Mouse (Mus musculus) kidney, embryonic 16.5 days (tissue): ENCODE results near the gene Evl. TPM values are rescaled to one million over a fixed set of nuclear protein-coding genes. Genes with fewer than 3 reads are reported as not detected.
A peak's percentile ranks its signal among the peaks of the same experiment; 100 is the strongest.

ENCODE experiments used
- ATAC-seq: fragments of 200-750 bp; cut with Nextera tagmentation; 2 replicates; pipeline ENCODE4 v1.8.0; 2017; ENCODE audit warnings: moderate TSS enrichment; ENCODE audit not compliant: low FRiP score, low TSS enrichment
- H3K27ac ChIP-seq: fragments of 300-500 bp; sonication (generic); 2 replicates; pipeline ENCODE4 v1.5.1; 2014; ENCODE audit warnings: low read length
- H3K27me3 ChIP-seq: fragments of 300-500 bp; sonication (generic); 2 replicates; pipeline ENCODE4 v1.6.1; 2014; ENCODE audit warnings: low read length, control low read depth, mixed read lengths; ENCODE audit not compliant: insufficient read depth
- H3K36me3 ChIP-seq: fragments of 300-500 bp; sonication (generic); 2 replicates; pipeline ENCODE4 v1.6.1; 2014; ENCODE audit warnings: low read length, control low read depth, mixed read lengths; ENCODE audit not compliant: insufficient read depth
- H3K4me1 ChIP-seq: fragments of 300-500 bp; sonication (generic); 2 replicates; pipeline ENCODE4 v1.6.1; 2014; ENCODE audit warnings: low read length, control low read depth, mixed read lengths; ENCODE audit not compliant: insufficient read depth
- H3K4me2 ChIP-seq: fragments of 300-500 bp; sonication (generic); replicated peaks from 2 replicates; pipeline ENCODE4 v1.6.1; 2014; ENCODE audit warnings: low read depth, low read length
- H3K4me3 ChIP-seq: fragments of 300-500 bp; sonication (generic); 2 replicates; pipeline ENCODE4 v1.5.1; 2014; ENCODE audit warnings: mild to moderate bottlenecking, low read length
- H3K9ac ChIP-seq: fragments of 300-500 bp; sonication (generic); replicated peaks from 2 replicates; pipeline ENCODE4 v1.6.1; 2014; ENCODE audit warnings: low read length
- H3K9me3 ChIP-seq: fragments of 300-500 bp; sonication (generic); 2 replicates; pipeline ENCODE4 v1.6.1; 2016; ENCODE audit warnings: low read length, control low read depth
- WGBS: fragments of 180-500 bp; shearing (Covaris S2); extraction: QIAGEN DNeasy Blood & Tissue Kit; methylation state at CpG from one replicate; pipeline ENCODE4 v1.1.7; 2014; 5-methylcytosine and 5-hydroxymethylcytosine counted together
- polyA plus RNA-seq: library from polyadenylated mRNA; unstranded; fragments of >200 nt; fragmentation: Nextera tagmentation; extraction: Ambion mirVana; gene quantifications from 2 replicates; pipeline ENCODE4 v1.2.1, GENCODE M21; 2015

Evl gene
- polyA plus RNA-seq, 1 experiment from 2014 or later, result 40.6 TPM

DNA sequence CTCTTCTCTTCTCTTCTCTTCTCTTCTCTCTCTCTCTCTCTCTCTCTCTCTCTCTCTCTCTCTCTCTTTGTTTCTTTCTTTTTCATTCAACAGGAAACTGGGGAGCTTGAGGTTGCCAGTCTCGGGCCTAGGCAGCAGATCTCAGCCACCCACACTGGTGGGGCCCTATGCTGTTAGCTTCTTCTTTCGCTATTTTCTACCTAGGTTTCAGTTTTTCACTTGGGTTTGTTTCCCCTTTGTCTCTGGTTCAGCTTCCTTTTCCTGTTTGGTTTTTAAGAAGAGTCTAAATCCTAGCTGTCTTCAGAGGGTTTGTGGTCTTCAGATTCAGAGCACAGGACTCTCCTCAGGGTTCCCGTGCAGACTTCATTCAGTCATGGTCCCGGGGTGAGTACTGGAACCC, 81.0 kb downstream of the Evl start:
- WGBS, result 83% methylated on average over 4 of the region's 4 CpGs
- ATAC-seq, result no peak
- Histone ChIP-seq H3K9me3 (no peaks in the 10 kb centered on the region), H3K4me1 (no peaks in the 10 kb centered on the region), H3K9ac (no peak overlapping the region), H3K27me3 (no peaks in the 10 kb centered on the region), H3K4me2 (no peak overlapping the region), H3K36me3 (no peaks in the 10 kb centered on the region), H3K4me3 (no peak overlapping the region), H3K27ac (no peak overlapping the region)

DNA sequence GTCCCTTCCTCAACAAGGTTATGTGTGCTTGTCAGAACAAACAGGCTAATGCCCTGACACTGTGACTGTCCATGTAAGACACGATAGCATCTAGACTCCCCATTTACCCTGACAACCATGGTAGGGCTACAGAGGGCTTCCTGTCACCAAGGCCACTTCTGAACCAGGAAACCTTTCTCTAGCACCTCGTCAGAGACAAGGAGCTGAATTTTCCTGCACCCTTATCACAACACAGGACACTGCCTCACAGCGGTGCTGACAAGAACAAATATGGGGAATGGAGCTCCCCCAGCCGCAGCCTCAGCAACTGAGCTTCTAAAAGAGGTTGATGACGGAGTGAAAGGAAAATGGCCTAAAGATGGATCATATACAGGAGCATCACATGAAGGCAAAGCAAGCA, 82.9 kb downstream of the Evl start:
- H3K4me3 ChIP-seq, result no peak overlapping the region
- no peaks in the 10 kb centered on the region for H3K36me3 ChIP-seq
- H3K4me1 ChIP-seq, result peaks cover 6% of the 10 kb centered on the region
- H3K4me2 ChIP-seq, result no peak overlapping the region
- no peaks in the 10 kb centered on the region for H3K27me3 ChIP-seq
- H3K27ac ChIP-seq, result no peak overlapping the region
- H3K9me3 ChIP-seq, result no peaks in the 10 kb centered on the region
- ATAC-seq, result no peak
- WGBS, result 79% methylated on average over 5 of the region's 5 CpGs
- H3K9ac ChIP-seq, result no peak overlapping the region

DNA sequence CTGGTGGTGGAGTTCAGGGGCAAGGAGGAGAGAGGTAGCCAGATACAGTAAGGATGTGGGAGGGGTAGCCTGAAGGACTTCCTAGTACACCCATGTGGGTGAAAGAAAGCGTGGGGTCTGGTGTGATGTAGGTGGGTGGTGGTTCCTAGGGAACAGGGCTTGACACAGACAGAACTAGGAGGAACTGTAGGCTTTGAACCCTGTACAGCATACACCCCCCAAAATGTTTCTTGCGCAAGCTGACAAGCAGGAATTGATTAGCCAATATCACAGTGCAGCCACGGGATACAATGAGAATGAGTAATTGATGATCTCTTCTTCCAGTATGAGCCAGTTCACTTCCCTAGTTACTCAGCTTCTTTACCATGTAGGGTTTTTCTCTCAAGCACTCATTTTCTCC, 84.6 kb downstream of the Evl start:
- no peak overlapping the region for H3K4me2 ChIP-seq
- ATAC-seq, result no peak
- H3K4me1 ChIP-seq, result peaks cover 6% of the 10 kb centered on the region
- H3K9ac ChIP-seq, result no peak overlapping the region
- H3K36me3 ChIP-seq, result no peaks in the 10 kb centered on the region
- no peaks in the 10 kb centered on the region for H3K27me3 ChIP-seq
- H3K4me3 ChIP-seq, result no peak overlapping the region
- no peaks in the 10 kb centered on the region for H3K9me3 ChIP-seq
- 89% methylated on average over 3 of the region's 3 CpGs for WGBS
- H3K27ac ChIP-seq, result no peak overlapping the region

DNA sequence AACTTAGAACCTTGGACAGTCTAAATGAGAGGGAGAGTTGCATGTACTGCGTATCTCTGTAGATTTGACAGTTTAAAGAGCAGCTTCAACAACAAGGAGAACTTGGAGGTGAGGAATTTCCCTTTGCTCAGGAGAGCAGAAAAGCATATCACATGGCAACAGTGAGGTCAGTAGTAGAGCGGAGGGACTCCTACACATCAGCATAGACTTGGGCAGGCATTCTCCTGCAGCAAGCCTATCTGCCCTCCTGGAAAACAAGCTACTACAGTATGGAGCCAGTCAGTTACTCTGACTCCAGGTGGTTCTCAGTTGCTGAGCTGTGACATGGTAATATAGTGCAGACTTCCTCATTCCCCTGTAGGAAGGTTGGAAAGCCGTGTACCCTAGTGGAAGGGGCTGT, 87.5 kb downstream of the Evl start:
- Histone ChIP-seq H3K27me3 (no peaks in the 10 kb centered on the region), H3K4me2 (no peak overlapping the region), H3K9me3 (no peaks in the 10 kb centered on the region), H3K4me1 (peaks cover 6% of the 10 kb centered on the region), H3K27ac (no peak overlapping the region), H3K4me3 (no peak overlapping the region), H3K36me3 (no peaks in the 10 kb centered on the region), H3K9ac (no peak overlapping the region)
- WGBS, result 46% methylated on average over 3 of the region's 3 CpGs
- peak; percentile 87 for ATAC-seq

DNA sequence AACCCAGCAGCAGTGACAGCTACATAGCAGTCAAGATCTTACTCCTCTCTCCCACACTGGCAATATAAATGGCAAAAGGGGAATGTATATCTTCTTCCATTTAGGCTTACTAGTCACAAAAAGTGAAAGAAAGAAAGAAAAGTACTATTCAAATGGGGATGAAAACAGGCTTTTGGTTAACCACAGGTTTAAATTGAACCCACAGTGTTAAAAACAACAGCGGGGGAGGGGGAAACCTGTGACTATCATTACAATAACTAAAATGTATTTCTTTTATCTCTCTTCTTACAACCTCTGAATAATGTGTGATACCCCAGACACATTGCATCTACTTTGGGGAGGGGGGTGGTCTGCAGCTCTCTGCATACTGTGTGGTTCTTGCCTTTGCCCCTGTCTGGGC, 91.7 kb downstream of the Evl start:
- peaks cover 10% of the 10 kb centered on the region for H3K4me1 ChIP-seq
- no peak overlapping the region for H3K9ac ChIP-seq
- H3K9me3 ChIP-seq, result no peaks in the 10 kb centered on the region
- no peak overlapping the region for H3K4me3 ChIP-seq
- ATAC-seq, result no peak
- H3K27ac ChIP-seq, result no peak overlapping the region
- H3K36me3 ChIP-seq, result peaks cover 18% of the 10 kb centered on the region
- H3K27me3 ChIP-seq, result no peaks in the 10 kb centered on the region
- no peak overlapping the region for H3K4me2 ChIP-seq
- WGBS, result 89% methylated on average over 1 of the region's 1 CpGs

DNA sequence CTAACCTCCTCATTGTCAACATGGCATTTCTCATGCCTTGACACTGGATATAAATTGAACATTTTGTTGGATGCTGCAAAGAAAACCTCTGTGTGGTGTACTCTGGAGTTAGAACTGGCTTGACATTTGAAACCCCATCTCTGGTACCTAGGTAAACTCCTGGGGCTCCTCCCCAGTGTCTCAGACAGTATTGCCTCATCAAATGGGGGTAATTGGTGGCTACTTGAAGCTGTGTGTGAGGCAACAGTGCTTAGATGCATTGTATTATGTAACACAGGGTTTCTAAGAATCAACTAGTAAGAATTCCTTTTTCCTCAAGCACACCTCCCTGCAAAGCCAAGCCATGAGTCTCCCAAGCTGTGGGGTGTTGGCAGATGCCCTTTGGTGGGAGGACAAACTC, 93.3 kb downstream of the Evl start:
- no peaks in the 10 kb centered on the region for H3K9me3 ChIP-seq
- no peaks in the 10 kb centered on the region for H3K27me3 ChIP-seq
- H3K27ac ChIP-seq, result no peak overlapping the region
- no peak overlapping the region for H3K4me3 ChIP-seq
- H3K4me2 ChIP-seq, result no peak overlapping the region
- no peak overlapping the region for H3K9ac ChIP-seq
- peaks cover 27% of the 10 kb centered on the region for H3K36me3 ChIP-seq
- ATAC-seq, result no peak
- peaks cover 4% of the 10 kb centered on the region; the same call in 1 of the 2 replicates for H3K4me1 ChIP-seq

DNA sequence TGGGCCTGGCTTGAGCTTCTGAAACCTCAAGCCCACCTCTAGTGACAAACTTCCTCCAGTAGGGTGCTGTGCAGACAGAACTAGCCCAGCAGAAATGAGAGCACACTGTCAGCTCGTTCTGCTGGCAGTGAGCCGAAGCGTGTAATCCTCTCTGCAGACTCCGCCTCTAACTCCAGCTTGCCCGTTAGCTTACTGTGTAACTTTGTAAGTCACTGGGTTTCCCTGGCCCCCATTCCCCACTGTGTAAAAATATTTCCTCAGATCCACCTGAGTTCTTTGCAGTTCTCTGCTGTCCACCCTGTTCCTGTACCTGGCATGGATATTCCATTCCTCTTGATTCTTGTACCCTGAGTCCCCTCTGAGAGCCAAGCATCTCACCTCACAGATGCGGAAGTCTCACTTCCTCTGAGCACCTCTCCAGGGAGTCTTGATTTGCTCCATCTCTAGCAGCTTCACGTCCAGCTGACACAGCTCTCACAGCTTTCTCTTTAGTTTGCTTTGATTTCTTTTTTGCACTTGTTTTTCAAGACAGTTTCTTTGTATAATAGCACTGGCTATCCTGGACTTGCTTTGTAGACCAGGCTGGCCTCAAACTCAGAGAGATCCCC, 96.6 kb downstream of the Evl start:
- Histone ChIP-seq H3K4me3 (no peak overlapping the region), H3K9ac (no peak overlapping the region; the same call in 1 of the 2 replicates), H3K27ac (no peak overlapping the region), H3K36me3 (peaks cover 43% of the 10 kb centered on the region), H3K9me3 (no peaks in the 10 kb centered on the region), H3K4me2 (no peak overlapping the region), H3K4me1 (peaks cover 4% of the 10 kb centered on the region; the same call in 1 of the 2 replicates), H3K27me3 (no peaks in the 10 kb centered on the region)
- ATAC-seq, result peak; percentile 71; the same call in 1 of the 2 replicates
- 48% methylated on average over 7 of the region's 7 CpGs for WGBS

DNA sequence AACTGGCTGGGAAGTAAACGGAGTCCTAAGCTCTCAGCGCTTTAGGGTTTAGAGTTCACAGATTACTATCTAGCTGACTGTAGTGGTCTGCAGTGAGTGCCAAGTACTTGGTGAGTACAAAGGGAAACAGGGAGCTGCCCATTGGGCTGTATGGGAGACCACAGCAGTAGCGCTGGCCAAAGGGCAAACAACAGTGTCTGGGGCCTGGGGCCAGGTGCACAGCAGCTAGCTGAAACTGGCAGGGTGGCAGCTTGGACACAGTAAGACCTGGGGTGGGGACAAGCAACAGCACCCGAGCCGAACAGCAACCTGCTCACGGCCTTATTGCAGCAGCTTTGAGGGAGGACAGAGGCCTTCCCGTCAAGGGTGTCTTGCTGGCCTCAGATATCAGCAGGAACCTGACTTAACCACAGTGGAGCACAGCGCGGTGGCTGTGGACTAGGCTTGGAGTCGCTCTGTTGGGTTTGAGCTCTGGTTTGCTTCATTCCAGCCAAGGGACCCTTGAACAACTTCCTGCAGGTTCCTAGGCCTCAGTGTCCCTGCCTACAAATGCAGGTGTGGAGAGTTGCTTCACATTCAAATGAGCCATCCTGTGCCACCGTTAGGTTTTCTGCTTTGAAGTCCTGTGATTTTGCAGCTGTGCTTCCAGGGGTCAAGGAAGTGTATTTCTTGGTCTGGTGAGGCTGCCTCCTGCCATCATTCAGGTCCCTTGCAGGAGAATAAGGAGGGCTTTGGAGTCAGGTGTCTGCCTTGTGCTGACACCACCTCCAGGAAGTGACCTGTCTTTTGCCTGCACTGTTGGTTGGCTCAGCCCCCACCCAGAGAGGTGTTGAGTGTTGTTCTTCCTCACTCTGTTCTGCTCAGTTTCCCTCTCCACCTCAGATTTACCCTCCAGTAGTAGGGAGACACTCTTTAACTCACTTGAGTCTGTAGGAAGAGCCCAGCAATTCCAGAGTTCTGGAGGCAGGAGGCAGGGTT, 99.1 kb downstream of the Evl start:
- 83% methylated on average over 11 of the region's 11 CpGs for WGBS
- no peak for ATAC-seq
- no peak overlapping the region for H3K4me3 ChIP-seq
- H3K27ac ChIP-seq, result no peak overlapping the region; the same call in 1 of the 2 replicates
- peaks cover 50% of the 10 kb centered on the region for H3K36me3 ChIP-seq
- H3K9me3 ChIP-seq, result no peaks in the 10 kb centered on the region
- H3K27me3 ChIP-seq, result no peaks in the 10 kb centered on the region
- H3K9ac ChIP-seq, result no peak overlapping the region
- H3K4me2 ChIP-seq, result no peak overlapping the region
- peaks cover 8% of the 10 kb centered on the region; the same call in 1 of the 2 replicates for H3K4me1 ChIP-seq

DNA sequence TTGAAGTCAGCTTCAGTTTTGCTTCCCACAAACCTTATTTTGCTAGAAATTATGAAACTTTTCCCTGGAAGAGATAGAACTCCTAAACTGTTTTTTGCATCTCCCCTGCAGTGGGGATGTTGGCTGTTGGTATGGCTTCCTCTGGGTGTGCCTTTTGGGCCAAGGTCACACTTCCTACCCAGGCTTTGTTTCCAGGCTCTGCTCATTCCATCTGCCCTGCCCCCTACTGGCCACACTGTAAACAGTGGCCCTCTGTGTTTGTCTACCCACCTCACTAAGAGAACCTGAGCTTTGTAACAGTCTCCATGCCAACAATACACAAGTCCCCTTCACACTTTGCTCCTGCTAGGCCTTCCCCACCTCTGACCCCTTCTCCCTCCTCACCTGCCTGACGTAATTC, 102.8 kb downstream of the Evl start:
- H3K4me2 ChIP-seq, result no peak overlapping the region
- H3K4me3 ChIP-seq, result no peak overlapping the region
- WGBS, result 63% methylated on average over 1 of the region's 1 CpGs
- H3K9ac ChIP-seq, result no peak overlapping the region
- no peak overlapping the region for H3K27ac ChIP-seq
- 0 out of 2 replicates have a peak, but pooled peaks cover 4% of the 10 kb centered on the region for H3K4me1 ChIP-seq
- H3K9me3 ChIP-seq, result no peaks in the 10 kb centered on the region
- peak; percentile 63; the same call in 1 of the 2 replicates for ATAC-seq
- H3K27me3 ChIP-seq, result no peaks in the 10 kb centered on the region
- H3K36me3 ChIP-seq, result peaks cover 32% of the 10 kb centered on the region
